10 mouse cellular contexts compared by ENCODE assay signal in genomic region chr13:34864420-34865169, GRCm38 (mm10). TPM values are rescaled to one million over a fixed set of nuclear protein-coding genes. Genes with fewer than 3 reads are reported as not detected.
DNase-seq lines count a peak whose midpoint lies in the region; ATAC-seq lines count a peak whose summit lies in the region.
"Had no signal": no experiment of that assay in that cellular context is flagged by ENCODE, and none has a peak within 500 bp of the region (broad histone marks: within the 10 kb centered on the region; RNA-seq: fewer than 3 reads in every experiment).

No protein-coding gene starts in this region.

- H3K27me3 ChIP-seq in hindbrain, embryonic 11.5 days (ENCODE audit: control insufficient read depth, insufficient read depth, low read length): no peaks in the 10 kb centered on the region
- H3K27me3 ChIP-seq in midbrain, embryonic 12.5 days: no peaks in the 10 kb centered on the region
- H3K27me3 ChIP-seq: embryonic facial prominence, embryonic 15.5 days had no signal

- WGBS in hindbrain, embryonic 11.5 days: 44% methylated on average over 7 of the region's 7 CpGs
- 43% methylated on average over 7 of the region's 7 CpGs for WGBS in midbrain, embryonic 12.5 days

- H3K4me2 ChIP-seq in hindbrain, embryonic 11.5 days (replicated peaks; ENCODE audit: low read depth, low read length): no peak overlapping the region
- no peak overlapping the region for H3K4me2 ChIP-seq in midbrain, embryonic 12.5 days (replicated peaks)
- H3K4me2 ChIP-seq: embryonic facial prominence, embryonic 15.5 days had no signal

- H3K36me3 ChIP-seq in hindbrain, embryonic 11.5 days (ENCODE audit: control insufficient read depth, insufficient read depth, low read length): no peaks in the 10 kb centered on the region
- no peaks in the 10 kb centered on the region for H3K36me3 ChIP-seq in midbrain, embryonic 12.5 days
- H3K36me3 ChIP-seq: embryonic facial prominence, embryonic 15.5 days had no signal

- H3K4me3 ChIP-seq in hindbrain, embryonic 11.5 days (ENCODE audit: low read depth, low read length): no peak overlapping the region
- H3K4me3 ChIP-seq in midbrain, embryonic 12.5 days: no peak overlapping the region
- H3K4me3 ChIP-seq: embryonic facial prominence, embryonic 15.5 days had no signal

- no peak overlapping the region for H3K9ac ChIP-seq in hindbrain, embryonic 11.5 days (ENCODE audit: low read depth, low read length)
- H3K9ac ChIP-seq in midbrain, embryonic 12.5 days (replicated peaks): no peak overlapping the region
- H3K9ac ChIP-seq: embryonic facial prominence, embryonic 15.5 days had no signal

- H3K9me3 ChIP-seq in hindbrain, embryonic 11.5 days (ENCODE audit: control insufficient read depth, low read length): no peaks in the 10 kb centered on the region
- no peaks in the 10 kb centered on the region for H3K9me3 ChIP-seq in midbrain, embryonic 12.5 days
- H3K9me3 ChIP-seq: embryonic facial prominence, embryonic 15.5 days had no signal

- peak; percentile 34 for DNase-seq in ovary, postnatal 14 days (ENCODE audit: low spot score)
- no peak for DNase-seq in ovary, postnatal 36 days (ENCODE audit: low spot score)
- DNase-seq in T-cell, adult 2 months (ENCODE audit: low spot score): peak; percentile 55
- DNase-seq in embryo, embryonic 11.5 days (ENCODE audit: low read depth, low spot score): peak; percentile 64
- peak; percentile 83 for DNase-seq in hindbrain, embryonic 11.5 days (ENCODE audit: low spot score)
- DNase-seq in left cerebral cortex, adult 11 months (ENCODE audit: low spot score): peak; percentile 51
- DNase-seq in thymus, postnatal 0 days (ENCODE audit: low spot score): peak; percentile 84

- no peak overlapping the region for H3K27ac ChIP-seq in hindbrain, embryonic 11.5 days (ENCODE audit: low read depth, low read length)
- no peak overlapping the region for H3K27ac ChIP-seq in midbrain, embryonic 12.5 days (replicated peaks)
- H3K27ac ChIP-seq: embryonic facial prominence, embryonic 15.5 days; macrophage had no signal

- peak; percentile 65 for ATAC-seq in hindbrain, embryonic 11.5 days (ENCODE audit: low FRiP score)
- peak; percentile 62; the same call in 1 of the 2 replicates for ATAC-seq in midbrain, embryonic 12.5 days (ENCODE audit: low FRiP score, low read depth)

- no peaks in the 10 kb centered on the region for H3K4me1 ChIP-seq in hindbrain, embryonic 11.5 days (replicated peaks; ENCODE audit: control insufficient read depth, insufficient read depth, low read length)
- H3K4me1 ChIP-seq in midbrain, embryonic 12.5 days: no peaks in the 10 kb centered on the region
- H3K4me1 ChIP-seq: embryonic facial prominence, embryonic 15.5 days had no signal

RNA-seq across cellular contexts. Expression of gene Prpf4b, which starts 10.5 kb away (rescaled TPM):
- 101 and 116 TPM in 2 replicates for polyA plus RNA-seq in hindbrain, embryonic 11.5 days (2014; fragmentation: Nextera tagmentation; extraction: Ambion mirVana)
- polyA plus RNA-seq in midbrain, embryonic 12.5 days (2016; fragmentation: Nextera tagmentation; extraction: Ambion mirVana): 90.2 and 105 TPM in 2 replicates
- polyA plus RNA-seq in thymus, postnatal 0 days (2015; fragmentation: Nextera tagmentation; extraction: Ambion mirVana): 102 and 108 TPM in 2 replicates

RNA-seq across cellular contexts. Expression of gene Fam217a, which starts 59.5 kb away (rescaled TPM):
- 2.1 and 2.4 TPM in 2 replicates for polyA plus RNA-seq in hindbrain, embryonic 11.5 days (2014; fragmentation: Nextera tagmentation; extraction: Ambion mirVana)
- 0.64 and 0.68 TPM in 2 replicates for polyA plus RNA-seq in midbrain, embryonic 12.5 days (2016; fragmentation: Nextera tagmentation; extraction: Ambion mirVana)
- 0.24 and 0.36 TPM in 2 replicates for polyA plus RNA-seq in thymus, postnatal 0 days (2015; fragmentation: Nextera tagmentation; extraction: Ambion mirVana)
- polyA plus RNA-seq: macrophage had no signal

RNA-seq across cellular contexts. Expression of gene 4933417A18Rik, which starts 59.6 kb away (rescaled TPM):
- not detected in 2 replicates for polyA plus RNA-seq in hindbrain, embryonic 11.5 days (2014; fragmentation: Nextera tagmentation; extraction: Ambion mirVana)
- polyA plus RNA-seq in midbrain, embryonic 12.5 days (2016; fragmentation: Nextera tagmentation; extraction: Ambion mirVana): not detected in 2 replicates
- polyA plus RNA-seq in thymus, postnatal 0 days (2015; fragmentation: Nextera tagmentation; extraction: Ambion mirVana): not detected in 2 replicates
- polyA plus RNA-seq: embryonic facial prominence, embryonic 15.5 days; macrophage had no signal
